Mouse (Mus musculus) erythroblast, embryonic 14.5 days (primary cell): ENCODE results near the gene Lhfpl4.

Source experiments
- GATA1 ChIP-seq: IDR thresholded peaks from 2 replicates; pipeline ENCODE4 v1.6.1; 2012; ENCODE audit warnings: low read length, inconsistent platforms, mixed read lengths
- TAL1 ChIP-seq: IDR thresholded peaks from 3 replicates; pipeline ENCODE4 v1.6.1; 2012; ENCODE audit warnings: low read length, inconsistent platforms, mixed read lengths

DNA sequence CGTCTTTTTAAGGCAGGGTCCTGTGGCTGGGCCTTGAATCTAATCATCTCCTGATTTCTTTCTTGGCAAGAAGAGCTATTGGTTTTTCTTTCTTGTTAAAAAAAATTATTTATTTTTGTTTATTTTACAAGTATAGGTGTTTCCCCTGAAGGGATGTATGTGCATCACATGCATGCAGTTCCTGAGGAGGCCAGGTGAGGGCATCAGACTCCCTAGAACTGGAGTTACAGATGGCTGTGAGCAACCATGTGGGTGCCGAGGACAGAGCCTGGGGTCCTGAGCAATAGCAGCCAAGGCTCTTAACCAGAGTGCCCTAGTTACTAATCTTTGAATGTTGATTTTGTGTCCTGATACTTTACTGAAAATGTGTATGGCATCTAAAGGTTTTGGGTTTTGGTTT lies 21.1 kb upstream of the Lhfpl4 start:
- TF ChIP-seq GATA1 (no peak), TAL1 (no peak)
